Comparison of ENCODE assay signal across 22 mouse cellular contexts in the genomic region with DNA sequence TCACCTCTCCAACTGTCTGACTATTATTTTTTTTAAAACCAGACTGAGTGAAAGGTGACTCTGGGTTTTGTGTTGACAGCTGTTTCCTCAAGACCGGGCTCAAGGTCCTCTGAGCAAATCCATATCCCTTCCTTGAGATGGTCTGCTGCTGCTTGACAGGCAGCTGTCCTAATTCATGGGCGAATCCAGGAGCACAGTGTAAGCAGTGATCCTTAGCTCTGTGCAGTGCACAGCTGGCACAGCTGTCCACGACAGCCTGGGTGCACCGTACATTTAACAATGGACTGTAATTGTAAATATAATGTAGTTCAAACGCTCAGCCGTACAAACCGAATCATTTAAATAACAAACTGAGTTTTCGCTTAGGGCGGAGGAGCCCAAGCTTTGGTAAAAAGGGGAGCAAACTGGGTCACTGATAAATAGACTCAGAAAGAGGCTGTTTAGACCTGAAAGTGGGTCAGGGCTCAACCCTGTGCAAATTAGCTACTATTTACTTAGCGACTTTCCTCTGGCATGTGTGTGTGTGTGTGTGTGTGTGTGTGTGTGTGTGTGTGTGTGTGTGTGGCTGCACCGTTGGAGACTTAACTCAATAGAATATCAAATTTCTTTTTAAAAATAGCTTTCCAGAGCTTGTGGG. TPM values are rescaled to one million over a fixed set of nuclear protein-coding genes. Genes with fewer than 3 reads are reported as not detected.
DNase-seq lines count a peak whose midpoint lies in the region; ATAC-seq and TF ChIP-seq lines count a peak whose summit lies in the region.
"Had no signal": no experiment of that assay in that cellular context is flagged by ENCODE, and none has a peak within 500 bp of the region (broad histone marks: within the 10 kb centered on the region; RNA-seq: fewer than 3 reads in every experiment).

No protein-coding gene starts in this region.

- DNase-seq in forebrain, embryonic 10.5 days (ENCODE audit: extremely low spot score, low spot score) = no peak
- no peak for DNase-seq in left cerebral cortex, adult 2 months (ENCODE audit: extremely low spot score in 1 of 2, low spot score in 2 of 2)
- DNase-seq in left cerebral cortex, adult 18-20 months (ENCODE audit: low spot score in 2 of 2) = no peak
- DNase-seq in midbrain, embryonic 11.5 days (ENCODE audit: low spot score, missing footprints) = no peak
- peak; percentile 15 for DNase-seq in stomach, postnatal 0 days (ENCODE audit: low spot score)
- DNase-seq: cerebellum, adult 11 months; cerebellum, postnatal 25 days; embryo, embryonic 11 days; gastrocnemius, adult 2 months; heart, postnatal 10 days; kidney, adult 18-20 months; lung, embryonic 14.5 days; lung, postnatal 36 days; right cerebral cortex, postnatal 4 days had no signal

- no peak overlapping the region for H3K4me2 ChIP-seq in forebrain, embryonic 15.5 days (replicated peaks)
- no peak overlapping the region for H3K4me2 ChIP-seq in midbrain, embryonic 15.5 days
- H3K4me2 ChIP-seq in midbrain, embryonic 11.5 days = no peak overlapping the region
- H3K4me2 ChIP-seq in stomach, postnatal 0 days (replicated peaks; ENCODE audit: low read depth) = no peak overlapping the region
- H3K4me2 ChIP-seq: forebrain, embryonic 13.5 days; heart, embryonic 11.5 days; limb, embryonic 12.5 days; lung, embryonic 14.5 days had no signal

- H3K4me1 ChIP-seq in forebrain, embryonic 15.5 days = peaks cover 22% of the 10 kb centered on the region
- peaks cover 31% of the 10 kb centered on the region for H3K4me1 ChIP-seq in forebrain, embryonic 10.5 days
- peaks cover 20% of the 10 kb centered on the region for H3K4me1 ChIP-seq in midbrain, embryonic 15.5 days
- no peaks in the 10 kb centered on the region for H3K4me1 ChIP-seq in midbrain, embryonic 11.5 days (ENCODE audit: control insufficient read depth, insufficient read depth, low read length)
- no peaks in the 10 kb centered on the region for H3K4me1 ChIP-seq in stomach, postnatal 0 days (replicated peaks; ENCODE audit: control insufficient read depth, insufficient read depth)

- no peak overlapping the region for H3K4me3 ChIP-seq in forebrain, embryonic 15.5 days
- no peak overlapping the region for H3K4me3 ChIP-seq in forebrain, embryonic 10.5 days
- no peak overlapping the region for H3K4me3 ChIP-seq in left cerebral cortex, adult 2 months
- no peak overlapping the region for H3K4me3 ChIP-seq in midbrain, embryonic 15.5 days
- H3K4me3 ChIP-seq in midbrain, embryonic 11.5 days (ENCODE audit: low read depth, low read length) = no peak overlapping the region
- no peak overlapping the region for H3K4me3 ChIP-seq in stomach, postnatal 0 days (ENCODE audit: low read depth, low read length)
- H3K4me3 ChIP-seq: forebrain, embryonic 13.5 days; gastrocnemius, adult 2 months; limb, embryonic 12.5 days had no signal

- WGBS in forebrain, embryonic 15.5 days = 40% methylated on average over 11 of the region's 11 CpGs
- WGBS in forebrain, embryonic 10.5 days = 63% methylated on average over 11 of the region's 11 CpGs
- 43% methylated on average over 11 of the region's 11 CpGs for WGBS in midbrain, embryonic 15.5 days
- 51% methylated on average over 11 of the region's 11 CpGs for WGBS in midbrain, embryonic 11.5 days
- WGBS in stomach, postnatal 0 days = 20% methylated on average over 11 of the region's 11 CpGs

- intact Hi-C loops in left cerebral cortex, adult 2 months (cut with DNase I) = loop anchor here (2.0 kb wide), 2 partner anchors 41 to 69 kb away; no protein-coding TSS in a partner anchor

- no peak for TF ChIP-seq CTCF in left cerebral cortex, adult 2 months (IDR thresholded peaks at IDR 0.05)
- TF ChIP-seq CTCF in stomach, postnatal 0 days (IDR thresholded peaks at IDR 0.05; ENCODE audit: low read depth) = no peak

- no peak overlapping the region for H3K9ac ChIP-seq in forebrain, embryonic 15.5 days (replicated peaks)
- H3K9ac ChIP-seq in midbrain, embryonic 15.5 days = no peak overlapping the region
- H3K9ac ChIP-seq in midbrain, embryonic 11.5 days (ENCODE audit: low read length) = no peak overlapping the region
- H3K9ac ChIP-seq in stomach, postnatal 0 days (ENCODE audit: low read length) = no peak overlapping the region
- H3K9ac ChIP-seq: forebrain, embryonic 13.5 days; limb, embryonic 12.5 days; lung, embryonic 14.5 days had no signal

- H3K27ac ChIP-seq in forebrain, embryonic 15.5 days (replicated peaks) = 0 out of 2 replicates have a peak overlapping the region, but pooled peaks have one; percentile 15
- H3K27ac ChIP-seq in forebrain, embryonic 10.5 days = no peak overlapping the region
- H3K27ac ChIP-seq in left cerebral cortex, adult 2 months = peak overlapping the region; percentile 62
- H3K27ac ChIP-seq in midbrain, embryonic 15.5 days = no peak overlapping the region
- H3K27ac ChIP-seq in midbrain, embryonic 11.5 days (ENCODE audit: low read depth, low read length) = no peak overlapping the region
- no peak overlapping the region for H3K27ac ChIP-seq in stomach, postnatal 0 days (replicated peaks)
- H3K27ac ChIP-seq: forebrain, embryonic 13.5 days; gastrocnemius, adult 2 months; limb, embryonic 12.5 days had no signal

- no peaks in the 10 kb centered on the region for H3K9me3 ChIP-seq in forebrain, embryonic 15.5 days
- H3K9me3 ChIP-seq in forebrain, embryonic 10.5 days = no peaks in the 10 kb centered on the region
- H3K9me3 ChIP-seq in midbrain, embryonic 15.5 days = no peaks in the 10 kb centered on the region
- no peaks in the 10 kb centered on the region for H3K9me3 ChIP-seq in midbrain, embryonic 11.5 days (ENCODE audit: control insufficient read depth, low read length)
- no peaks in the 10 kb centered on the region for H3K9me3 ChIP-seq in stomach, postnatal 0 days (ENCODE audit: control insufficient read depth, low read length)
- H3K9me3 ChIP-seq: forebrain, embryonic 13.5 days; G1E; limb, embryonic 12.5 days had no signal

- ATAC-seq in forebrain, embryonic 15.5 days (replicated peaks) = peak; percentile 24; the same call in 1 of the 2 replicates
- ATAC-seq in midbrain, embryonic 15.5 days (replicated peaks) = 0 out of 2 replicates have a peak, but pooled peaks have one; percentile 25
- no peak for ATAC-seq in midbrain, embryonic 11.5 days (ENCODE audit: low FRiP score)
- ATAC-seq in stomach, postnatal 0 days (ENCODE audit: low FRiP score, low TSS enrichment) = no peak
- ATAC-seq in inflammation-experienced regulatory T-cells, adult 6 months = no peak
- ATAC-seq: activated CD4-positive, CD25-positive, alpha-beta regulatory T cell, adult 4 months had no signal

- H3K36me3 ChIP-seq in forebrain, embryonic 15.5 days = no peaks in the 10 kb centered on the region
- no peaks in the 10 kb centered on the region for H3K36me3 ChIP-seq in forebrain, embryonic 10.5 days (replicated peaks)
- no peaks in the 10 kb centered on the region for H3K36me3 ChIP-seq in midbrain, embryonic 15.5 days (replicated peaks)
- no peaks in the 10 kb centered on the region for H3K36me3 ChIP-seq in midbrain, embryonic 11.5 days (ENCODE audit: control insufficient read depth, insufficient read depth, low read length)
- H3K36me3 ChIP-seq in stomach, postnatal 0 days (ENCODE audit: control insufficient read depth, insufficient read depth, low read length) = no peaks in the 10 kb centered on the region
- H3K36me3 ChIP-seq: G1E; limb, embryonic 12.5 days had no signal

- no peak for TF ChIP-seq EP300 in stomach, postnatal 0 days (optimal IDR thresholded peaks at IDR 0.05)

- no peaks in the 10 kb centered on the region for H3K27me3 ChIP-seq in forebrain, embryonic 15.5 days
- H3K27me3 ChIP-seq in forebrain, embryonic 10.5 days (ENCODE audit: poor library complexity, severe bottlenecking) = peaks cover 48% of the 10 kb centered on the region
- H3K27me3 ChIP-seq in midbrain, embryonic 15.5 days (replicated peaks) = no peaks in the 10 kb centered on the region
- peaks cover 3% of the 10 kb centered on the region; the same call in 1 of the 2 replicates for H3K27me3 ChIP-seq in midbrain, embryonic 11.5 days (ENCODE audit: control insufficient read depth, insufficient read depth, low read length)
- H3K27me3 ChIP-seq in stomach, postnatal 0 days (ENCODE audit: control insufficient read depth, insufficient read depth, low read length) = no peaks in the 10 kb centered on the region

RNA-seq across cellular contexts. Expression of gene Fbxo2, which starts 55.0 kb away (rescaled TPM):
- 4.5 and 4.7 TPM in 2 replicates for polyA plus RNA-seq in forebrain, embryonic 15.5 days (2015; fragmentation: Nextera tagmentation; extraction: Ambion mirVana)
- 0.97 and 1.4 TPM in 2 replicates for polyA plus RNA-seq in forebrain, embryonic 10.5 days (2016; fragmentation: Nextera tagmentation; extraction: Ambion mirVana)
- 100 to 1,000 TPM; 101 to 107 TPM for total RNA-seq in left cerebral cortex, adult 2 months (2021)
- 100 to 1,000 TPM; 118 to 126 TPM for total RNA-seq in left cerebral cortex, adult 18-20 months (2021)
- 5.9 and 6.2 TPM in 2 replicates for polyA plus RNA-seq in midbrain, embryonic 15.5 days (2015; fragmentation: Nextera tagmentation; extraction: Ambion mirVana)
- polyA plus RNA-seq in midbrain, embryonic 11.5 days (2014; fragmentation: Nextera tagmentation; extraction: Ambion mirVana) = 0.58 and 1.1 TPM in 2 replicates
- polyA plus RNA-seq in stomach, postnatal 0 days (2015; fragmentation: Nextera tagmentation; extraction: Ambion mirVana) = 0.55 and 0.76 TPM in 2 replicates
- polyA plus RNA-seq in inflammation-experienced regulatory T-cells, adult 6 months (2017; shearing (Covaris generic)) = not detected
- total RNA-seq: heart, postnatal 10 days had no signal
- polyA plus RNA-seq: activated CD4-positive, CD25-positive, alpha-beta regulatory T cell, adult 4 months had no signal

RNA-seq across cellular contexts. Expression of gene Fbxo44, which starts 55.1 kb away (rescaled TPM):
- 60.7 and 64.6 TPM in 2 replicates for polyA plus RNA-seq in forebrain, embryonic 15.5 days (2015; fragmentation: Nextera tagmentation; extraction: Ambion mirVana)
- polyA plus RNA-seq in forebrain, embryonic 10.5 days (2016; fragmentation: Nextera tagmentation; extraction: Ambion mirVana) = 33.4 and 34.4 TPM in 2 replicates
- total RNA-seq in left cerebral cortex, adult 2 months (2021) = 100 to 1,000 TPM; 140 to 156 TPM
- total RNA-seq in left cerebral cortex, adult 18-20 months (2021) = 100 to 1,000 TPM; 137 to 157 TPM
- polyA plus RNA-seq in midbrain, embryonic 15.5 days (2015; fragmentation: Nextera tagmentation; extraction: Ambion mirVana) = 93.3 and 97.6 TPM in 2 replicates
- polyA plus RNA-seq in midbrain, embryonic 11.5 days (2014; fragmentation: Nextera tagmentation; extraction: Ambion mirVana) = 65.3 and 71.4 TPM in 2 replicates
- 4.1 TPM in 2 replicates for polyA plus RNA-seq in stomach, postnatal 0 days (2015; fragmentation: Nextera tagmentation; extraction: Ambion mirVana)
- polyA plus RNA-seq in inflammation-experienced regulatory T-cells, adult 6 months (2017; shearing (Covaris generic)) = 1 to 10 TPM in 2 of 3 experiments, under 1 TPM in 1; 0.44 to 4.3 (median 4.1) TPM

Comparison
In these comparisons a context has a peak if more than half of its experiments do, and no peak if none do; other contexts are left out.
1. ATAC-seq: peak in forebrain, embryonic 15.5 days (single experiment) and midbrain, embryonic 15.5 days (single experiment); none in midbrain, embryonic 11.5 days (single experiment), stomach, postnatal 0 days (single experiment) and inflammation-experienced regulatory T-cells, adult 6 months (single experiment).
2. H3K27ac ChIP-seq: peak in forebrain, embryonic 15.5 days (single experiment) and left cerebral cortex, adult 2 months (single experiment); none in forebrain, embryonic 10.5 days (single experiment), midbrain, embryonic 15.5 days (single experiment), midbrain, embryonic 11.5 days (single experiment) and stomach, postnatal 0 days (single experiment).